Mouse (Mus musculus) thymus, postnatal 14 days (tissue): ENCODE data around the gene Cd63.

Experiments used
- DNase-seq: peaks from one replicate; pipeline ENCODE4 v3.0.0; 2021

The Cd63 gene

GRCm38 (mm10) chr10:128908778-128909448 is 8.1 kb downstream of the Cd63 start:
- no peak for DNase-seq

DNA sequence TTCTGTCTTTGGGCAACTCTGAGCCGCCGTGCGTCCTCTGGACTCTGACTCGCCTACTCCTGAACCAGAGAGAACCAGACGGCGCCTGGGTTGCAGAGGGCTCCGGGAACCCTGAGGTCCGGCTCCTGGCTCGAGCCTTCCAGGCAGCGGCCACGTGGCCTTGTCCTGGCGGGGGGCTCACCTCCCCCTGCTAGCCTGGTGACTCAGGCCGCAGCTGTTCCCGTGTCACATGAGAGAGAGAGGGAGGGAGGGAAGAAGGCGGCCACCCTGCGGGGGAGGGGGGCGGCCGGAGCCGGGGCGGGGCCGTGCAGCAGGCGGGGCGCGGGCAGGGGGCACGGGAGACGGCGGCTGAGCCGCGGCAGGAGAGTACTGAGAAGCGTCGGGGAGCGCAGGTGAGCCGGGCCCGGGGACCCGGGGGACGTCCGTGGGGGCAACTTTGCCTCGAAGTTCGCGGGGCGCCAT is 8.8 kb downstream of the Cd63 start:
- DNase-seq, result no peak

GRCm38 (mm10) chr10:128910066-128910841 is 9.5 kb downstream of the Cd63 start:
- no peak for DNase-seq

GRCm38 (mm10) chr10:128911430-128911829 is 10.6 kb downstream of the Cd63 start:
- DNase-seq, result no peak

- DNase-seq, result no peak
Observed at GRCm38 (mm10) chr10:128912268-128912667, 11.5 kb downstream of the Cd63 start.

DNA sequence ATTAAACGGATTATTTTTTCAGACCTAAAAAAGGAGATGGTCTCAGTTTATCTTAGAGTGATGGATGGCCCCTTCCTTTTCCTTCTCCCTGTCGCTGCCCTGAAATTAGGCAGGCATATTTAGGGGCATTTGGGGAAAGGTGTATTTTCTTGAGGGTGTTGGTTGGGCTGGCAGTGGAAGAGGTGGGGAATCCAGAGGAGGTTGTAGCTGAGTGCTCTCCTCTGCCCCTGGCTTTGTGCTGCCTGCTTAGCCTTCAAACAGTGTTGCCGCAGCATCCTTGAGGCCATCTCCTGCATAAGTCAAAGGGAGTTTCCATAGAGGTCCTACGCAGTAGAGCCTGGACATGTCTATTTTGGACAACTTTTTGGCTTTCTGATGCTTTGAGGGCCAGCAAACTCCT is 12.0 kb downstream of the Cd63 start:
- no peak for DNase-seq

GRCm38 (mm10) chr10:128913219-128913618 is 12.4 kb downstream of the Cd63 start:
- DNase-seq, result peak; percentile 87

- no peak for DNase-seq
Observed at GRCm38 (mm10) chr10:128913696-128914095, 12.9 kb downstream of the Cd63 start.

- no peak for DNase-seq
Observed at GRCm38 (mm10) chr10:128915550-128915949, 14.8 kb downstream of the Cd63 start.

GRCm38 (mm10) chr10:128916665-128917064 is 15.9 kb downstream of the Cd63 start:
- DNase-seq, result no peak

DNA sequence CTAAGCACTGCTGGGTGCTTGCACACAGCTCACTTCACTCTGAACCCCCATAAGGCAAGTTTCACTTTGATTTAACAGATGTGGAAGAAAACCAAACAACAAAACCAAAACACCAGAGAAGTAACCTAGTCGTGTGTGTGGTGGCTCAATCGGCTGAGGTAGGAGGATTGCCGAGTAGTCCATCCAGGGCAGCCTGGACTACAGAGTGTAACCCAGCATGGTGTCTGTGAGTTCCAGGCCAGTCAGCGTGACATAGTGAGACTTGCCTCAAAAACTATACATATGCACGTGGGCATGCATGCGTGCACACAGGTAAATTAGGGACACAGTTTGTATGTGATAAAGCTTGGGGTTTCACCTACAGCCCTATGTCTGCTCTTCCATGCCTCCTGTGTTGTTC is 16.6 kb downstream of the Cd63 start:
- no peak for DNase-seq

DNA sequence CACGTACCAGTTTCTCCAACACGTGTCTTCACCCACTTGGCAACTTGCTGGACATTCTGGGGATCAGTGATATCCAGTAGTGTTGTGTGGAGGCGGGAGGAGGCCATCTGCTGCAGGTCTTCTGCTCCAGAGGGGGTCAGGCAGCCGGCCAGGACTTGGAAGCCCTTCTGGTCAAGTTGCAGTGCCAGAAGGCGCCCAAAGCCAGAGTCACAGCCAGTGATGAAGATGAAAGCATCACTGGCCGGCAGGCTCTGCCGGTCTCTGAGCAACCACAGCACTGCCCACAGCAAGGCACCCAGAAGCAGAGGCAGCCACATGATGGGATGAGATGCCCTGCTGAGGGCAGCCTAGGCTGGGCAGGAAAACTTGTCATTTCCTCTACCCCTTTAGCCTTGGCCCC is 17.5 kb downstream of the Cd63 start:
- no peak for DNase-seq

DNA sequence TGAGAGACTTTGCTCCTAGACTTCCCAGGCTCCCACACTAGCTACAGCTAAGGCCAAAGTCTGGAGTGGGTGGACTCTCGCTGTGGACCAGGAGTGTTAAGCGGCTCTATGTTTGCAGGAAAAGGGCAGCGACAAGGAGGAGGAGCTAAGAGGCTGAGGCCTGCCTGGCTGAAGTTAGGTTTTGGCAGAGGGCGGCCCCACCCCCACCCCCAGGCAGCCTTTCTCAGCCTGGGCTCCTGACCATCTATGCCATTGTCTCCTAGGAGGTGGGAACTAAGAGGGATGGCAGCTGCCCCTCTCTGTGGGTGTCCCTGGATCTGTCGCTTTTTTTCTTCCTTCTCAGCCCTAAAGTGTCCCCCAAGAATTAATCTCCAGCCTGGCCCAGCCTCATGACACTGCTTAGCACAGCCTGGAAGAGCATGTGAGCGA is 18.4 kb downstream of the Cd63 start:
- no peak for DNase-seq

GRCm38 (mm10) chr10:128919966-128920365 is 19.2 kb downstream of the Cd63 start:
- DNase-seq, result no peak

DNA sequence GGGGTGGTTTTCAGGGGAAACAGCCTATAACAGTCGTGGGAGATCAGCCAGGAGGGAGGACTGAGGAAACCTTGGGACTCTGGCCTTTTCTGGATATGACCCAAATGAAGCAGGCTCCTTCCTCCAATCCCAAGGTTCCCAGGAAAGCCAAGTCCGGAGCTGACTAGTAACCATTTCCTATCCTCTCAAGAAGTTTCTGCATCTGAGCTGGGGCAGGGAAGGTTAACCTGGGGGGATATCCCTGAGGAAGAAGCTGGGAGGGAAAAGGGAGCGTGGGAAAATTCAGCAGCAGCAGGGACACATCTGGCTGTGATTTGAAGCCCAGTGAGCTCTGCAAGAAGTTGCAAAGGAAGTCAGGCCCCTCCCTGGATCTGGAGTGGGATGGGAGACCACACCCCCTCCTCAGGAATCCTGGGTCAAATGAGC is 20.0 kb downstream of the Cd63 start:
- no peak for DNase-seq

DNA sequence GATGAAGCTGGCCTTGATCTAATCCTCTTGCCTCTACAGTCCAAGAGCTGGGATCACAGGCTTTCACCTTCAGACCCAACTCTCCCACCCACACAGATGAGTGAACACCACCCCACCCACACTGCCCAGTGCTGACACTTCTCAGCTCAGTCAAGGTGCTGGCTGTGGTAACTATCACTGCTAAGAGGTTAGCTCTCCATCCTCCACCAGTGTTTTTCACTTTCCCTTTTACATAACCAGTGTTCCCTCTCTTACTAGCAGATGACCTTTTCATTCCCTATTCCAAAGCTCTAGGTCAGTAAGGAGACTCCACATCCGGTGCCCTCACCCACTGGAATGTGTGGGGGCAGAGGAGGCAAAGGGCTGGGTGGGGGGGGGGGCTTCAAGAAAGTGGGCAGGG is 20.5 kb downstream of the Cd63 start:
- no peak for DNase-seq

GRCm38 (mm10) chr10:128921883-128922821 is 21.4 kb downstream of the Cd63 start:
- DNase-seq, result no peak

DNA sequence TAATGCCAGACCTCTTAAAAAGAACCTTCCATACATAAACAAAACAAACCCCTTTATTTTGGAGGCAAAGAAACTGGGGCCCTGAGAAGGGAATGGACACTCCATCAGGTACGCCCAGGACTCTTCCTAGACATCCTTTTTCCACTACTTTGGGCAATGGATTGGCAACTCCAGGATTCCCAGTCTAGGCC is 21.9 kb downstream of the Cd63 start, which contains the start of gene Rdh5:
Gene Rdh5 (minus strand): TSS at position 67 of the 191 bp plus-strand sequence.
- DNase-seq, result no peak

GRCm38 (mm10) chr10:128923013-128923691 is 22.4 kb downstream of the Cd63 start:
- peak; percentile 95 for DNase-seq

DNA sequence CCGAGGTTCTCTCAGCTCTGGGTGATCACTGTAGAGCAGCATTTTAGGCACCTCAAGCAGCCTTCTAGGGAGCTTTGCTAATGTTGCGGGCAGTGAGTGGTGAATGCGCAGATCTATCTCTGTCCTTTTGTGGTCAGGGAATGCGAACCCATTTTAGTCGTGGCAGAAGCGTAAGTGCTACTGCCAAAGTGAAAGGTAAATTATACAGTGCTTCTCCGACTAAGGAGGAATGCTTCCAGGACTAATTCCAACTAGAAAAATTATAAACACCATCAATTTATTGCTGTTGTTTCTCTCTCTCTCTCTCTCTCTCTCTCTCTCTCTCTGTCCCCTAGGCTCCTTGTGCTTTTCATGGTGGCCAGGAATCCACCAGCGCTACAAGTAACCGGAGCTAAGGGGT is 23.1 kb downstream of the Cd63 start, which contains the start of gene Bloc1s1:
Gene Bloc1s1 (minus strand): TSS at position 101 of the 400 bp plus-strand sequence.
- DNase-seq, result no peak

DNA sequence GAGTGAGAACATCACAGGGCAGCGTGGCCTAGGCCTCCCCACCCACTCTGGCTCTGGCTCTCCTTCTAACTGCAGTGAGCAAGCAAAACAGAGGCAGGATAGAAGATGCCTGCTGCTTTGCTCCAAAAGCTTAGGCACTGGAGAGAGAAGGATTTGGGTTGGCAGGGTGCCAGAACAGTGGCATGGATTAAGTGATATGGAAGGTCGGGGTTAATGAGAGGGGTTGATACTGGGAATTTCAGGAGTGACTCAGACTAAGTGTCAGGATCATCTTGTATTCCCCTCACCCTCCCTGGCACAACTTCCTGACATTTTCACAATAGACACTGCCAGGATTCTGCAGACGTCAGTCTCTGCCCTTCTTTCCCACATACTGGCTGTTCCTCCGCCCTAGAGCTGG is 27.6 kb downstream of the Cd63 start:
- DNase-seq, result no peak

- DNase-seq, result no peak
Observed at GRCm38 (mm10) chr10:128929638-128930378, 29.0 kb downstream of the Cd63 start.
